Mouse (Mus musculus): ENCODE data around the gene Atf7ip. TPM values are rescaled to one million over a fixed set of nuclear protein-coding genes. Genes with fewer than 3 reads are reported as not detected.

Gene Atf7ip
- total and polyA plus RNA-seq, 2 experiments: 5.2 to 14.9 TPM

DNA sequence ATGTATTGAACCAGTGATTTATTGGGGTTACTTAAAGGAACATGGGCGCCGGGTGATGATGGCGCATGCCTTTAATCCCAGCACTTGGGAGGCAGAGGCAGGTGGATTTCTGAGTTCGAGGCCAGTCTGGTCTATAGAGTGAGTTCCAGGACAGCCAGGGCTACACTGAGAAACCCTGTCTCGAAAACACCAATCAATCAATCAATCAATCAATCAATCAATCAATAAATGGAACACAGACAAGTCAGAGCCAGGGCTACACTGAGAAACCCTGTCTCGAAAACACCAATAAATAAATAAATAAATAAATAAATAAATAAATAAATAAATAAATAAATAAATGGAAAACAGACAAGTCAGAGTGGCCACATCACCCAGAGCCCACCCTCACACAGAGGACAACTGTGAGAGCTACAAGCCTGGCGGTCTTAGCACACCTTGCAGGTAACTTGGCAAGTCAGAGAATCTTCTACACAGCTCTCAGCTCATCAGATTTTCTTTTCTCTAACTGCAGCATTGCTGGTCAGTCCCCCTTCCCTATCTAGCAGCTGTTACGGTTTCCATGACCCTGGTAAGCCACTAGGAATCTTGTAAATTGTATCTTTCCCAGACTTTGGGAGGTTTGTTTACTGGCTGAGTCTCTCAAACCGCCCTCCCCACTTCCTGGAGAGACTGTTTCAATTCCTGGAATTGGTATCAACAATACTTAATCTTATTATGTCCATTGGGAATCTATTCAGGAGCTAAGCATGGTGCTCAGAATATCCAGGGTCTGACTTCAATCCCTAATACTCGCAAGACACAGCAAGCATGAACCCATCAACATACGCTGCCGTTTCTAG is 11.8 kb upstream of the Atf7ip start:
- Histone ChIP-seq H3K27ac (replicated peaks; ENCODE audit: insufficient read depth, low read depth, low read length) (no peak overlapping the region), H3K27me3 (ENCODE audit: control insufficient read depth, insufficient read depth, low read length) (no peaks in the 10 kb centered on the region), H3K9ac (ENCODE audit: low read depth, low read length) (no peak overlapping the region), H3K36me3 (ENCODE audit: control insufficient read depth, insufficient read depth, low read length) (no peaks in the 10 kb centered on the region), H3K4me1 (ENCODE audit: control insufficient read depth, insufficient read depth, low read length) (peaks cover 2% of the 10 kb centered on the region; the same call in 1 of the 2 replicates), H3K4me3 (ENCODE audit: insufficient read depth, low read depth, low read length) (no peak overlapping the region), H3K79me2 (ENCODE audit: control insufficient read depth, insufficient read depth, low read length) (no peaks in the 10 kb centered on the region)
- DNase-seq (ENCODE audit: extremely low read depth, low read depth, low spot score): no peak
- TF ChIP-seq POLR2A (IDR thresholded peaks at IDR 0.05; ENCODE audit: extremely low read depth, insufficient read depth, low read length) (no peak), CTCF (IDR thresholded peaks at IDR 0.05; ENCODE audit: low read depth, low read length) (no peak)
- 85% methylated on average over 12 of the region's 12 CpGs for WGBS

DNA sequence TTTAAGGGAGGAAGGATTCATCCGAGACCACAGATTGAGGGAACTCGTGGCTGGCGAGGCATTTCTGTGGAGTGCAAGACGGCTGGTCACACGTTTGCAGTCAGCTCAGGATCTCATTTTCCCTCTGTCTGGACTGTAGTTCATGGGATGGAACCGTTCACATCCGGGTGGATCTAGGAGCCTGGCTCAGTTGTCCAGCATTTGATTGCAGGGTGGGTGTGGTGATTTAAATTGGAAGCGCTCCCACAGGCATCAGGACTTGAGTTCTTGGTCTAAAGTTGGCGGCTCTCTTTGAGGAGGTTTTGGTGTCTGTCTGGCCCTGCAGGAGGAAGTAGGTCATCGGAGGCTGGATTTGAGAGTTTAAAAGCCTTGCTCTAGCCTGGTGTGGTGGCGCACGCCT is 10.9 kb upstream of the Atf7ip start:
- Histone ChIP-seq H3K79me2 (ENCODE audit: control insufficient read depth, insufficient read depth, low read length) (no peaks in the 10 kb centered on the region), H3K36me3 (ENCODE audit: control insufficient read depth, insufficient read depth, low read length) (no peaks in the 10 kb centered on the region), H3K4me3 (ENCODE audit: insufficient read depth, low read depth, low read length) (no peak overlapping the region), H3K4me1 (ENCODE audit: control insufficient read depth, insufficient read depth, low read length) (peaks cover 2% of the 10 kb centered on the region; the same call in 1 of the 2 replicates), H3K27me3 (ENCODE audit: control insufficient read depth, insufficient read depth, low read length) (no peaks in the 10 kb centered on the region), H3K27ac (replicated peaks; ENCODE audit: insufficient read depth, low read depth, low read length) (no peak overlapping the region), H3K9ac (ENCODE audit: low read depth, low read length) (no peak overlapping the region)
- DNase-seq (ENCODE audit: extremely low read depth, low read depth, low spot score): no peak
- 93% methylated on average over 12 of the region's 12 CpGs for WGBS
- no peak for TF ChIP-seq POLR2A (IDR thresholded peaks at IDR 0.05; ENCODE audit: extremely low read depth, insufficient read depth, low read length)
- TF ChIP-seq CTCF (IDR thresholded peaks at IDR 0.05; ENCODE audit: low read depth, low read length): no peak

DNA sequence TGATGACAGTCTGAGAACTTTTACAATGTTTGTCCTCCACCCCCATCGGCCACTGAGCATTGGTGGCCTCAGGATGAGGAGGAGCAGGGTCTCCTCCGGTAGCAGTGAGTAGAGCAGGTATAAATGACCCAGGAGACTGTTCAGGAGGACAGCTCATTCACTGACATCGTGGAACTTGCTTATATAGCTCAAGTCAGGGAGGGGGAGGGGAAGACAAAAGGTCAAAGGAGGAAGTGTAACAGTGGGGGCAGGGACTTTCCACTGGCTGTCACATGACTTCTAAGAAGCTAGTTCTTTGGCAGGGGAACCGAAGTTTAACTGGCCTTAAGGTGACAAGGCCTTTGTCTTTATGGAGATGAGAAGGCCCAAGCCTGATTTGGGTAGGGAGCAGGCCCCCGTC is 8.2 kb upstream of the Atf7ip start:
- no peaks in the 10 kb centered on the region for H3K36me3 ChIP-seq (ENCODE audit: control insufficient read depth, insufficient read depth, low read length)
- H3K27ac ChIP-seq (replicated peaks; ENCODE audit: insufficient read depth, low read depth, low read length): no peak overlapping the region
- H3K4me1 ChIP-seq (ENCODE audit: control insufficient read depth, insufficient read depth, low read length): peaks cover 2% of the 10 kb centered on the region; the same call in 1 of the 2 replicates
- no peaks in the 10 kb centered on the region for H3K27me3 ChIP-seq (ENCODE audit: control insufficient read depth, insufficient read depth, low read length)
- 63% methylated on average over 5 of the region's 5 CpGs for WGBS
- TF ChIP-seq POLR2A (IDR thresholded peaks at IDR 0.05; ENCODE audit: extremely low read depth, insufficient read depth, low read length): no peak
- no peak for TF ChIP-seq CTCF (IDR thresholded peaks at IDR 0.05; ENCODE audit: low read depth, low read length)
- DNase-seq (ENCODE audit: extremely low read depth, low read depth, low spot score): peak; percentile 49
- no peaks in the 10 kb centered on the region for H3K79me2 ChIP-seq (ENCODE audit: control insufficient read depth, insufficient read depth, low read length)
- no peak overlapping the region for H3K9ac ChIP-seq (ENCODE audit: low read depth, low read length)
- H3K4me3 ChIP-seq (ENCODE audit: insufficient read depth, low read depth, low read length): no peak overlapping the region

DNA sequence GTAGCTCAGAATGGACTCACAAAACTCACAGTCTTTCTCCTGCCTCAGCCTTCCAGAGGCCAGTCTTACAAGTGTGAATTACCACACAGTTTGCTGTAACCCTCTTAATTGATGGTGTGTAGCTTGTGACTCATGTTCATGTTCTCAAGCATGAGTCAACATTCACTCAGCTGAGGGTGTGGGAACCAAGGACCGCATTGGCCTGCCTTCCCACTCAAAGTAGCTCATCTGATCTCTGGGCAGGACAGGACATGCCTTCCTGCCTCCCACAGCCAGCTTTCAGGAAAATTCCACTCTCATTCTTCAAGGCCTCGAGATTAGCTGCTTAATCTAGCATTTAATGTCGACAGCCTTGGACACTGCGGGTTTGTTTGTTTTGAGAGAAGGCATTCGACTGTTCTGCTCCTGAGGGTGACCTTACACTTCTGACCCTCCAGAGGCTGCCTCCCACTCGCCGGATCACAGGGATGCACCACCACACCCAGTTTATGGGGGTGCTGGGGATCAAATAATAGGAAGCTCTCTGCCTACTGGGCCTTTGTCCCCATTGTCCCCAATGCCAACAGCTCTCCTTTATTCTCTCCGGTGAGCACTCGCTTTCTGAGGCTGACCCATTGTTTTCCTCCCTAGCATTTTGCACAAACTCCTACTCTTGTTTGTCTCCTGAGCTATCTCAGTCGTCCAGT is 6.5 kb upstream of the Atf7ip start:
- Histone ChIP-seq H3K27me3 (ENCODE audit: control insufficient read depth, insufficient read depth, low read length) (no peaks in the 10 kb centered on the region), H3K36me3 (ENCODE audit: control insufficient read depth, insufficient read depth, low read length) (no peaks in the 10 kb centered on the region), H3K4me1 (ENCODE audit: control insufficient read depth, insufficient read depth, low read length) (peaks cover 2% of the 10 kb centered on the region; the same call in 1 of the 2 replicates), H3K79me2 (ENCODE audit: control insufficient read depth, insufficient read depth, low read length) (no peaks in the 10 kb centered on the region), H3K9ac (ENCODE audit: low read depth, low read length) (no peak overlapping the region), H3K4me3 (ENCODE audit: insufficient read depth, low read depth, low read length) (no peak overlapping the region), H3K27ac (replicated peaks; ENCODE audit: insufficient read depth, low read depth, low read length) (no peak overlapping the region; the same call in 1 of the 2 replicates)
- TF ChIP-seq POLR2A (IDR thresholded peaks at IDR 0.05; ENCODE audit: extremely low read depth, insufficient read depth, low read length): no peak
- TF ChIP-seq CTCF (IDR thresholded peaks at IDR 0.05; ENCODE audit: low read depth, low read length): no peak
- no peak for DNase-seq (ENCODE audit: extremely low read depth, low read depth, low spot score)
- WGBS: 59% methylated on average over 10 of the region's 10 CpGs

DNA sequence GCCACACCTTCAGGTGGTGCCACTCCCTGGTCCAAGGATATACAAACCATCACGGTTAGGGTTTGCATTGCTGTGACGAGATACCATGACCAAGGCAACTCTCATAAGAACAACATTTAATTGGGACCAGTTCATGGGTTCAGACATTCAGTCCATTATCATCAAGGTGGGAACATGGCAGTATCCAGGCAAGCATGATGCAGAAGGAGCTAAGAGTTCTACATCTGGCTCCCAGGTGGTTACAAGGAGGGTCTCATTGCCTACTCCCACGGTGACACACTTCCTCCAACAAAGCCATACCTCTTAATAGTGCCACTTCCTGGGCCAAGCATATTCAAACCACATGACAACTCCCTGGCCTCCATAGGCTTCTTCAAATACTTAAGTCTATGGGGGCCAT is 2.7 kb downstream of the Atf7ip start:
- Histone ChIP-seq H3K79me2 (ENCODE audit: control insufficient read depth, insufficient read depth, low read length) (no peaks in the 10 kb centered on the region), H3K27ac (replicated peaks; ENCODE audit: insufficient read depth, low read depth, low read length) (no peak overlapping the region), H3K4me1 (ENCODE audit: control insufficient read depth, insufficient read depth, low read length) (no peaks in the 10 kb centered on the region), H3K36me3 (ENCODE audit: control insufficient read depth, insufficient read depth, low read length) (no peaks in the 10 kb centered on the region), H3K27me3 (ENCODE audit: control insufficient read depth, insufficient read depth, low read length) (no peaks in the 10 kb centered on the region), H3K9ac (ENCODE audit: low read depth, low read length) (no peak overlapping the region), H3K4me3 (ENCODE audit: insufficient read depth, low read depth, low read length) (no peak overlapping the region)
- no peak for DNase-seq (ENCODE audit: extremely low read depth, low read depth, low spot score)
- TF ChIP-seq CTCF (IDR thresholded peaks at IDR 0.05; ENCODE audit: low read depth, low read length) (no peak), POLR2A (IDR thresholded peaks at IDR 0.05; ENCODE audit: extremely low read depth, insufficient read depth, low read length) (no peak)
- 94% methylated on average over 3 of the region's 3 CpGs for WGBS
